Mouse (Mus musculus): Measurements from ENCODE around the gene Wbp2. TPM values are rescaled to one million over a fixed set of nuclear protein-coding genes. Genes with fewer than 3 reads are reported as not detected.
A peak's percentile ranks its signal among the peaks of the same experiment; 100 is the strongest.
"Not testable (repeated sequence)": the region's sequence is repeated elsewhere in the genome, so short reads cannot be mapped to it uniquely, and the experiment has no call there.

The Wbp2 gene
- polyA plus RNA-seq, 1 experiment from 2014 or later, result 164 TPM

DNA sequence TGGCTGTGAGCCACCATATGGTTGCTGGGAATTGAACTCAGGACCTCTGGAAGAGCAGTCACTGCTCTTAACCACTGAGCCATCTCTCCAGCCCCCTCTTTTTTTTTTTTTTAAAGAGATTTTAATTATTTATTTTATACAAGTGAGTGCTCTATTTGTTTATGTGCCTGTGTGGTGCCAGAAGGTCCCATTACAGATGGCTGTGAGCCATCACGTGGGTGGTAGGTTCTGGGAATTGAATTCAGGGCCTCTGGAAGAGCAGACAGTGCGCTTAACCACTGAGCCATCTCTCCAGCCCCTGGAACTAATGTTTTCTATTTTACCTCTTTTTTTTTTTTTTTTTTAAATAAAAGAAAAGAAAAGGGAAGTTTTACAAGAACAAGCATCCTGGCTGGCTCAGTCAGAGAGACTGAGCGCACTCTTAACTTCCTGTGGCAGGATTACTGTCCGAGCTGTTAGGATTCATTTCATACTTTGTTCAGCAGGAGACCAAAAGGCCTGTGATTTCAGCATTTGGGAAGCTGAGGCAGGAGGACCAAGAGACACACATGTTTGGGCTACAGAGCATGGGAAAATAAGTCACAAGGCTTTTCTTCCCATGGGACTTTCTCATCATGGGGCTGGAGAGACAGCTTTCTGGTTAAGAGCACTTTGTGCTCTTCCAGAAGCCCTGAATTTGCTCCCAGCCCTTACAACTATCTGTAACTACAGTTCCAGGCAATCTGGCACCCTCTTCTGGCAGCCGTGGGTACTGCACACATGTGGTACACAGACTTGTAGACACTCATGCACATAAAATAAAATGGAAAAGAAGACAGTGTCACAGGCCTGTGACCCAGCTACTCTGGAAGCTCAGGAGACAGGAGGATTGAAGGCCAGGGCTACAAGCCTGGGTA lies 9.7 kb upstream of the Wbp2 start:
- 90% methylated on average over 5 of the region's 5 CpGs for WGBS
- H3K4me2 ChIP-seq (replicated peaks), result no peak overlapping the region

DNA sequence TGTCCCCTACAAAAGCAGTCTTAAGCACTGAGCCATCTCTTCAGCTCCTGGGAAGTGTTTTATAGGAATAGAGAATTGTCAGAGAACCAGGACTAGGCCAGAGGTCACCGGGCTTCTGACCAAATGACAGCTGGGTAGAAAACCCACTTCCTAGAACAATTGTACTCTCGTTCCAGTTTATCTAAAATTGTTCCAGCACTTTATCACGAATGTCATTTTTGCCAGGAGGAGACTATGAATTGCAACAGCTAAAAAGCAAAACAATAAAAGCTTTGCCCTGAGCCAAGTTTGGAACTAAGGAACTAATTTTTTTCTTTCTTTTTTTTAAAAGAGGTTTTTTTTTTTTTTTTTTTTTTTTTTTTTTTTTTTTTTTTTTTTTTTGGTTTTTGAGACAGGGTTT lies 8.8 kb upstream of the Wbp2 start:
- Histone ChIP-seq H3K4me2 (replicated peaks) (no peak overlapping the region), H3K27ac (no peak overlapping the region), H3K4me3 (replicated peaks; ENCODE audit: low read length) (no peak overlapping the region), H3K9ac (no peak overlapping the region), H3K36me3 (replicated peaks; ENCODE audit: control insufficient read depth, insufficient read depth) (no peaks in the 10 kb centered on the region), H3K4me1 (replicated peaks; ENCODE audit: control insufficient read depth, insufficient read depth, low read length) (no peaks in the 10 kb centered on the region), H3K9me3 (ENCODE audit: control insufficient read depth, low read length) (no peaks in the 10 kb centered on the region), H3K27me3 (ENCODE audit: control insufficient read depth, insufficient read depth, low read length) (no peaks in the 10 kb centered on the region)
- WGBS, result 70% methylated on average over 3 of the region's 3 CpGs
- no peak for ATAC-seq (ENCODE audit: low FRiP score)
- no peak for DNase-seq (ENCODE audit: low spot score)

More for the DNA sequence above, 9.7 kb upstream of the Wbp2 start:
- H3K9ac ChIP-seq, result no peak overlapping the region
- no peak overlapping the region for H3K4me3 ChIP-seq (replicated peaks; ENCODE audit: low read length)
- no peaks in the 10 kb centered on the region for H3K9me3 ChIP-seq (ENCODE audit: control insufficient read depth, low read length)
- H3K27me3 ChIP-seq (ENCODE audit: control insufficient read depth, insufficient read depth, low read length), result no peaks in the 10 kb centered on the region
- H3K4me1 ChIP-seq (replicated peaks; ENCODE audit: control insufficient read depth, insufficient read depth, low read length), result no peaks in the 10 kb centered on the region
- DNase-seq (ENCODE audit: low spot score) (no peak), ATAC-seq (ENCODE audit: low FRiP score) (no peak)
- no peak overlapping the region for H3K27ac ChIP-seq
- no peaks in the 10 kb centered on the region for H3K36me3 ChIP-seq (replicated peaks; ENCODE audit: control insufficient read depth, insufficient read depth)

DNA sequence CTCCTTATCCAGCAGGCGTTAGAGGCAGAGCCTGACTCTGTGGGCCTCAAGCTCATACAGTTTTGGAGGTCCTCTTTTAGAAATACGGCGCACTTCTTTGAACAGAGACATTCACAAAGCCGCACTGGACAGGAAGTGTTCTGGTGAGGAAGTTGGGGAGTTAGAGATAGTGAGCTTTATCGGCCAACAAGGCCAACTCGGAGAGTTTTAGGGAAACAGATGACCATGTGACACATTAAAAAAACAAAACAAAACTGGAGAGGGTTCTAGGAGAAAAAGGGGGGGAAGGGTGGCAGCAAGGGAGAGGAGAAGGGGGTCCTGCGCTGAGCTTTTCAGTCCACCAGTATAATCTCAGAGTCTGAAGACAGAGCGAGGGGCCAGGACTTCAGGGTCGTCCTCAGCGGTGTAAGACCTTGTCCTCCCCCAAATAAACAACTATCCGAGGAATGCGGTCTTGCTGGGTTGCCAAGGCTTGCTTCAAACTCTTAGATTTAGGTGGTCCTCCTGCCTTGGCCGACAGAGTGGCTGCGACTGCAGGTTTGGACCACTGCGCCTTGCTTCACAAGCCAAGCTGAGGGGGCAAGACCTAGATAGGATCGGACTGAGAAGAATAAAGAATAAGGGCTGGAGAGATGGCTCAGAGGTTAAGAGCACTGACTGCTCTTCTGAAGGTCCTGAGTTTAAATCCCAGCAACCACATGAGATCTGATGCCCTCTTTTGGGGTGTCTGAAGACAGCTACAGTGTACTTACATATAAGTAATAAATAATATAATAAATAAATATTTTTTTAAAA lies 7.2 kb upstream of the Wbp2 start:
- no peaks in the 10 kb centered on the region for H3K4me1 ChIP-seq (replicated peaks; ENCODE audit: control insufficient read depth, insufficient read depth, low read length)

DNA sequence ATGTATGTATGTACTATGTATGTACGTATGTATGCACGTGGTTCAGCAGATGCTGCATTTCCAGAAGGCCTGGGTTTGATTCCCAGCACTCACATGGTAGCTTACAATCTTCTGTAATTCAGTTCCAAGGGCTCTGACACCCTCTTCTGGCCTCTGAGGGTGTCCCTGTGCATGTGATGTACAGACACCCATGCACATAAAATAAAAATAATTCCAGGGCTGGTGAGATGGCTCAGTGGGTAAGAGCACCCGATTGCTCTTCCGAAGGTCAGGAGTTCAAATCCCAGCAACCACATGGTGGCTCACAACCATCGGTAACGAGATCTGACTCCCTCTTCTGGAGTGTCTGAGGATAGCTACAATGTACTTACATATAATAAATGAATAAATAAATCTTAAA lies 6.2 kb upstream of the Wbp2 start:
- H3K4me1 ChIP-seq (replicated peaks; ENCODE audit: control insufficient read depth, insufficient read depth, low read length); DNase-seq (ENCODE audit: low spot score); H3K9me3 ChIP-seq (ENCODE audit: control insufficient read depth, low read length); H3K36me3 ChIP-seq (replicated peaks; ENCODE audit: control insufficient read depth, insufficient read depth); H3K4me3 ChIP-seq (replicated peaks; ENCODE audit: low read length); H3K27ac ChIP-seq; ATAC-seq (ENCODE audit: low FRiP score); H3K9ac ChIP-seq; H3K4me2 ChIP-seq (replicated peaks); H3K27me3 ChIP-seq (ENCODE audit: control insufficient read depth, insufficient read depth, low read length): not testable (repeated sequence)
- 91% methylated on average over 6 of the region's 6 CpGs for WGBS

More for the DNA sequence above, 7.2 kb upstream of the Wbp2 start:
- no peak overlapping the region for H3K27ac ChIP-seq
- 71% methylated on average over 16 of the region's 16 CpGs for WGBS
- H3K27me3 ChIP-seq (ENCODE audit: control insufficient read depth, insufficient read depth, low read length), result no peaks in the 10 kb centered on the region
- no peak for DNase-seq (ENCODE audit: low spot score)
- no peak overlapping the region for H3K4me3 ChIP-seq (replicated peaks; ENCODE audit: low read length)
- no peaks in the 10 kb centered on the region for H3K9me3 ChIP-seq (ENCODE audit: control insufficient read depth, low read length)
- H3K4me2 ChIP-seq (replicated peaks), result no peak overlapping the region
- no peak for ATAC-seq (ENCODE audit: low FRiP score)
- no peaks in the 10 kb centered on the region for H3K36me3 ChIP-seq (replicated peaks; ENCODE audit: control insufficient read depth, insufficient read depth)
- H3K9ac ChIP-seq, result no peak overlapping the region

DNA sequence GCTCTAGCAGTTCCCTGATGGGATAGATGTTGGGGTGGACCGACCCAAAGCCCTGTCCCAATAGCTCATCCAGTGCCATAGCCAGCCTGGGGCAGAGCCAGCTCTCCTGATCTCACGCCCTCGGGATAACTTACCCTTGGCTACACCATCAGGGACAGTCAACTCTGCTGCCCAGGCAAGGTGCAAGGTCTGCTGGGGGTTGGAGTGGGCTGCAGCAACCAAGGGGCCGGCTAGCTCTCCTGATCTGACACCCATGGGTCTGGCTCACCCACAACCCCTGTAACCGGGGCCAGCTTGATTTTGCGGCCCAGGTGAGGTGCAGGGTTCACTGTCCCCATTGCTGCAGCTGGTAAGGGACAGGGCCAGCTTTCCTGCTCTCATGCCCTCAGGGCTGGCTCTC lies 4.8 kb upstream of the Wbp2 start:
- no peak overlapping the region for H3K4me3 ChIP-seq (replicated peaks; ENCODE audit: low read length)
- 0 out of 2 replicates have a peak, but pooled peaks cover 6% of the 10 kb centered on the region for H3K4me1 ChIP-seq (replicated peaks; ENCODE audit: control insufficient read depth, insufficient read depth, low read length)
- WGBS, result 85% methylated on average over 6 of the region's 6 CpGs
- ATAC-seq (ENCODE audit: low FRiP score) (no peak), DNase-seq (ENCODE audit: low spot score) (no peak)
- no peak overlapping the region for H3K4me2 ChIP-seq (replicated peaks)
- H3K9me3 ChIP-seq (ENCODE audit: control insufficient read depth, low read length), result no peaks in the 10 kb centered on the region
- H3K36me3 ChIP-seq (replicated peaks; ENCODE audit: control insufficient read depth, insufficient read depth), result no peaks in the 10 kb centered on the region
- no peak overlapping the region for H3K9ac ChIP-seq
- no peak overlapping the region for H3K27ac ChIP-seq
- H3K27me3 ChIP-seq (ENCODE audit: control insufficient read depth, insufficient read depth, low read length), result no peaks in the 10 kb centered on the region

DNA sequence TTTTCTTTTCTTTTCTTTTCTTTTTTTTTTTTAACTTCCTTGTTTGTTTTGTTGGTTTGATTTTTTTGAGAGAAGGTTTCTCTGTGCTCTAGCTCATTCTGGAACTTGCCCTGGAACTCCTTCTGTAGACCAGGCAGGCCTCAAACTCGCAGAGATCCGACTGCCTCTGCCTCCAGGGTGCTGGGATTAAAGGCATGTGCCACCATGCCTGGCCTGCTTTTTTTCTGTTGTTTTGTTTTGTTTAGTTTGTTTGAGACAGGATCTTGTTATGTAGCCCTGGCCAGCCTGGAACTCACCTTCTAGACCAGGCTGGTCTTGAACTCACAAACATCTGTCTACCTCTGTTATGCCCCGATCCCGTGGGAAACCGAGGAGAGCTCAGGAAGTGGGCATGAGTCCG lies 2.8 kb upstream of the Wbp2 start:
- WGBS, result 87% methylated on average over 6 of the region's 6 CpGs
- Histone ChIP-seq H3K27me3 (ENCODE audit: control insufficient read depth, insufficient read depth, low read length) (no peaks in the 10 kb centered on the region), H3K27ac (no peak overlapping the region), H3K9ac (no peak overlapping the region), H3K4me2 (replicated peaks) (no peak overlapping the region), H3K36me3 (replicated peaks; ENCODE audit: control insufficient read depth, insufficient read depth) (no peaks in the 10 kb centered on the region), H3K4me1 (replicated peaks; ENCODE audit: control insufficient read depth, insufficient read depth, low read length) (0 out of 2 replicates have a peak, but pooled peaks cover 12% of the 10 kb centered on the region), H3K4me3 (replicated peaks; ENCODE audit: low read length) (no peak overlapping the region), H3K9me3 (ENCODE audit: control insufficient read depth, low read length) (no peaks in the 10 kb centered on the region)
- ATAC-seq (ENCODE audit: low FRiP score) (no peak), DNase-seq (ENCODE audit: low spot score) (no peak)

DNA sequence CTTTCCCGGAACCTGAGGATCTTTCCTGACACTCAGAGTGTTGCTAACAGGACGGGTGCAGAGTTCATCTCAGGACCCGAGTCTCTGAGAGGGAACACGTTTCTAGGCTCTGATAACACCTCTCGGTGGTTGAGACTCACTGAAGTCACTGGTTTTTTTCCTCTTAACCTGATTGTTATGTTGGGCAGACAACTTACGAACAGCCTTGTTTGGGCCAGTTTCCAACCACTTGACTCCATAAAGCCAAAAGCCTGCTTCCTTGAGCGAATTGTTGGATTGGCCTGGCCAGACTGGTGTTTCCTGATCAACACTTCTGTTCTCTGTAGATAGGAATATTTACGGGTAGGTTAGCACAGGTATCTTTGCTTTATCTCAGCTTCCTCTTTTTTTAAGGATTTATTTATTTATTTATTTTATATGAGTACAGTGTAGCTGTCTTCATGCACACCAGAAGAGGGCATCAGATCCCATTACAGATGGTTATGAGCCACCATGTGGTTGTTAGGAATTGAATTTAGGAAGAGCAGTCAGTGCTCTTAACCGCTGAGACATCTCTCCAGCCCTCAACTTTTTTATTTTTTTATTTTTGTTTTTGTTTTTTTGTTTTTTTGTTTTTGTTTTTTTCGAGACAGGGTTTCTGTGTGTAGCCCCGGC lies 2.1 kb upstream of the Wbp2 start:
- H3K9me3 ChIP-seq (ENCODE audit: control insufficient read depth, low read length), result no peaks in the 10 kb centered on the region
- H3K27me3 ChIP-seq (ENCODE audit: control insufficient read depth, insufficient read depth, low read length), result no peaks in the 10 kb centered on the region

DNA sequence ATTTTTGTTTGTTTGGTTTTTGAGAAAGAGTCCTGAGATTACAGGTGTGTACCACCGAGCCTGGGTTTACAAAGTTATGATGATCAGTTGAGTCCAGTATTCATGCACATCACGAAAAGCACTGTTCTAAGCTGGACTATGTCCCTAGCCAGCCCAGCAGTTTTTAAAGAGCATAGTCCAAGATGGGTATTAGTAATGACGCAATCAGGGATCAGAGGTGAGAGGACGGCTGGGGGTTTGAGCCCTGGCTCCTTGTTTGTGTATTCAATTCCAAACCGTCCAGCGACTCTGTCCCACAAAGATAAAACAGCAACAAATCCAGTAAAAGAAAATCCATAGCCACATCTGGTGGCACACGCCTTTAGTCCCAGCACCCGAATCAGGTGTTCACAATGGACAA lies 1.4 kb upstream of the Wbp2 start:
- H3K27ac ChIP-seq, result no peak overlapping the region
- H3K9ac ChIP-seq, result no peak overlapping the region
- H3K4me3 ChIP-seq (replicated peaks; ENCODE audit: low read length), result no peak overlapping the region
- H3K27me3 ChIP-seq (ENCODE audit: control insufficient read depth, insufficient read depth, low read length), result no peaks in the 10 kb centered on the region
- no peaks in the 10 kb centered on the region for H3K9me3 ChIP-seq (ENCODE audit: control insufficient read depth, low read length)
- DNase-seq (ENCODE audit: low spot score) (no peak), ATAC-seq (ENCODE audit: low FRiP score) (no peak)
- 0 out of 2 replicates have a peak, but pooled peaks cover 12% of the 10 kb centered on the region for H3K4me1 ChIP-seq (replicated peaks; ENCODE audit: control insufficient read depth, insufficient read depth, low read length)
- H3K4me2 ChIP-seq (replicated peaks), result peak overlapping the region; percentile 58
- 90% methylated on average over 8 of the region's 8 CpGs for WGBS
- peaks cover 8% of the 10 kb centered on the region for H3K36me3 ChIP-seq (replicated peaks; ENCODE audit: control insufficient read depth, insufficient read depth)

More for the DNA sequence above, 2.1 kb upstream of the Wbp2 start:
- 0 out of 2 replicates have a peak, but pooled peaks cover 1% of the 10 kb centered on the region for H3K36me3 ChIP-seq (replicated peaks; ENCODE audit: control insufficient read depth, insufficient read depth)
- no peak for ATAC-seq (ENCODE audit: low FRiP score)
- H3K4me3 ChIP-seq (replicated peaks; ENCODE audit: low read length), result no peak overlapping the region
- DNase-seq (ENCODE audit: low spot score), result no peak
- H3K27ac ChIP-seq, result no peak overlapping the region
- no peak overlapping the region for H3K9ac ChIP-seq
- no peak overlapping the region for H3K4me2 ChIP-seq (replicated peaks)
- WGBS, result 90% methylated on average over 11 of the region's 11 CpGs
- H3K4me1 ChIP-seq (replicated peaks; ENCODE audit: control insufficient read depth, insufficient read depth, low read length), result 0 out of 2 replicates have a peak, but pooled peaks cover 12% of the 10 kb centered on the region

Data from hindbrain, embryonic 14.5 days (tissue).